Mouse (Mus musculus): ENCODE measurements around the gene Gm3460.
"Not testable (repeated sequence)": the region's sequence is repeated elsewhere in the genome, so short reads cannot be mapped to it uniquely, and the experiment has no call there.

Gm3460 gene

GRCm38 (mm10) chr14:6622318-6622717 lies at the start of gene Gm3460:
Gm3460 (minus strand) TSS chr14:6622418.
- DNase-seq, result not testable (repeated sequence)

GRCm38 (mm10) chr14:6606436-6606835 lies 15.8 kb downstream of the Gm3460 start:
- DNase-seq, result not testable (repeated sequence)

- not testable (repeated sequence) for DNase-seq
These were observed 17.2 kb downstream of the Gm3460 start for GRCm38 (mm10) chr14:6605004-6605403.

GRCm38 (mm10) chr14:6604551-6604950 lies 17.7 kb downstream of the Gm3460 start:
- DNase-seq, result peak; percentile 6 to 28

GRCm38 (mm10) chr14:6590513-6590912 lies 31.7 kb downstream of the Gm3460 start, which contains the start of gene Gm3629:
Gm3629 (minus strand) TSS chr14:6590613.
- not testable (repeated sequence) for DNase-seq

Measured in kidney, adult 8-10 months (tissue).